8 mouse cellular contexts compared by ENCODE assay signal in the genomic region with DNA sequence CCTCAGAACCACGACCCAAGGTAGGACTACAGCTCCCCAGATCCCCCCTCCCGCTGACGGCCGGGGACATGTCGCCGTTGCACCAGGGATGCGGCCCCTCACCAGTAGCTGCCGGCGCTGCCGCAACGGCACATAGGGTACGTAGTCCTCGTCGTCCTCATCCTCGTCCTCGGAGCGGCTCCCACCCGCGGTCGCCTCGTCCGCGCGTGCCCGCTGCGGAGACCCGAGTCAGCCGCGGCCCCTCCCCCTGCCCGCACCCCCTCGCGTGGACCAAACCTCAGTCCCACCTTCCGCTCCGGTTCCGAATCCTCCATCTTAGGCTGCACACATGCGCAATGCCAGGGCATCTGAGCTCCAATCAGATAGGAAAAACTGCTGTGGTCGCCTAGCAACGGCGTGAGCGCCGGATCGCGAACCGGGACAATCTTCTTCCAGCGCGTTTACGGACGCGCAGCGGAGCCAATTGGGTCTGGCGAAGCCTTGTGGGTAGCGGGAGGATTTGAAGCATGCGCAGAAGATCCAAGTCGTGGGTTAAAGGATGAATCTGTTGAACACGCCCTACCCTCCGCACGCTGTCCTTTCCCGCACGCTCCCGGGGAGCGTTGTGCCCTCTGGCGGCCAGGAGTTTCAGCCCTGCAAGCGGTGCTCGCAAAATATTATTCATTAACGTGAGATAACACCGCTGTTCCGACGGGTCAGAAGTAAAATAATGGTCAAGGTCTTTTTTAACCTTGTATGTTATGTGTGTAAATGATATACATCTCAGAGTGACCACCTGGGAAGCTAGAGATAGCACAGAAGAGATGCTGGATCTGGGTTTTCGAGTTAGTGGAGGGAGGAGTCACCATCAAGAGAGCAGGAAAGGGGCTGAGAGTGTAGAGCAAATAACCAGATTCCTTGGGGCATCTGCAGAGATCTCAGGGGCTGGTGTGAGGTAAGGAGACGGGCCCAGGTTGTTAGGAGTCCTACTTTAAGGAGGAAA. TPM values are rescaled to one million over a fixed set of nuclear protein-coding genes. Genes with fewer than 3 reads are reported as not detected.
DNase-seq lines count a peak whose midpoint lies in the region; ATAC-seq and TF ChIP-seq lines count a peak whose summit lies in the region.

Gene Ddx41, minus strand, starts transcription at position 465 of the 982 bp plus-strand sequence.

- peak within 1 kb of the TSS; percentile 80 for H3K4me3 ChIP-seq in C2C12 (ENCODE audit: insufficient read depth, poor library complexity, severe bottlenecking)
- H3K4me3 ChIP-seq in erythroblast, embryonic 14.5 days (replicated peaks) = peak within 1 kb of the TSS; percentile 80
- peak within 1 kb of the TSS; percentile 82 for H3K4me3 ChIP-seq in heart, embryonic 11.5 days (ENCODE audit: low read depth, low read length)
- H3K4me3 ChIP-seq in kidney, embryonic 16.5 days (ENCODE audit: low read length) = peak within 1 kb of the TSS; percentile 92
- peak within 1 kb of the TSS; percentile 70 for H3K4me3 ChIP-seq in liver, adult 2 months (ENCODE audit: insufficient read depth, low read depth, low read length)
- H3K4me3 ChIP-seq in myocyte = peak within 1 kb of the TSS; percentile 63

- H3K9ac ChIP-seq in heart, embryonic 11.5 days (ENCODE audit: low read depth, low read length) = peak within 1 kb of the TSS; percentile 75
- H3K9ac ChIP-seq in kidney, embryonic 16.5 days (replicated peaks; ENCODE audit: low read length) = peak within 1 kb of the TSS; percentile 88
- H3K9ac ChIP-seq in liver, adult 2 months (ENCODE audit: low read depth, low read length) = peak within 1 kb of the TSS; percentile 69

- H3K27ac ChIP-seq in heart, embryonic 11.5 days (ENCODE audit: low read depth, low read length) = peak within 1 kb of the TSS; percentile 29
- H3K27ac ChIP-seq in kidney, embryonic 16.5 days (ENCODE audit: low read length) = peak within 1 kb of the TSS; percentile 0; the same call in 1 of the 2 replicates
- H3K27ac ChIP-seq in liver, adult 2 months (replicated peaks; ENCODE audit: insufficient read depth, low read depth, low read length) = no peak within 1 kb of the TSS

- peak; percentile 100 for DNase-seq in brain, embryonic 14.5 days (ENCODE audit: low read depth)
- peak; percentile 99 for DNase-seq in liver, adult 2 months (ENCODE audit: extremely low read depth, low read depth, low spot score)
- peak; percentile 100 for DNase-seq in splenic B cell, adult 2 months (ENCODE audit: low read depth, low spot score)

- H3K79me3 ChIP-seq in C2C12 (ENCODE audit: low read depth) = peaks cover 11% of the 10 kb centered on the region

- peak; percentile 93 for ATAC-seq in heart, embryonic 11.5 days (replicated peaks; ENCODE audit: insufficient number of reproducible peaks, low FRiP score, low TSS enrichment)
- peak; percentile 98 for ATAC-seq in kidney, embryonic 16.5 days (ENCODE audit: low FRiP score, low TSS enrichment)

- H3K79me2 ChIP-seq in C2C12 (ENCODE audit: control insufficient read depth, insufficient read depth) (peaks cover 17% of the 10 kb centered on the region), myocyte (ENCODE audit: control insufficient read depth, insufficient read depth) (peaks cover 11% of the 10 kb centered on the region)
- peaks cover 3% of the 10 kb centered on the region; the same call in 1 of the 2 replicates for H3K79me2 ChIP-seq in liver, adult 2 months (ENCODE audit: control insufficient read depth, insufficient read depth, low read length)

- no peaks in the 10 kb centered on the region for H3K9me3 ChIP-seq in erythroblast, embryonic 14.5 days (ENCODE audit: control insufficient read depth, low read length)
- no peaks in the 10 kb centered on the region for H3K9me3 ChIP-seq in heart, embryonic 11.5 days (replicated peaks; ENCODE audit: control insufficient read depth, low read length)
- H3K9me3 ChIP-seq in kidney, embryonic 16.5 days (ENCODE audit: low read length) = no peaks in the 10 kb centered on the region

- peak; percentile 35; the same call in 1 of the 2 replicates for TF ChIP-seq POLR2A in brain, embryonic 14.5 days (IDR thresholded peaks at IDR 0.05; ENCODE audit: borderline replicate concordance, extremely low read depth, insufficient read depth, insufficient read length, poor library complexity, severe bottlenecking)
- 0 out of 2 replicates have a peak, but pooled peaks have one; percentile 7 for TF ChIP-seq POLR2A in liver, adult 2 months (IDR thresholded peaks at IDR 0.05; ENCODE audit: extremely low read depth, insufficient read depth, low read length)
- TF ChIP-seq POLR2A in myocyte (IDR thresholded peaks at IDR 0.05; ENCODE audit: insufficient read length, low read depth) = peak; percentile 79

- H3ac ChIP-seq in C2C12 (ENCODE audit: control insufficient read depth, insufficient read length, low read depth) (peak within 1 kb of the TSS; percentile 93), myocyte (ENCODE audit: control insufficient read depth, insufficient read length) (peak within 1 kb of the TSS; percentile 79)

- peaks cover 69% of the 10 kb centered on the region for H3K36me3 ChIP-seq in C2C12 (ENCODE audit: control insufficient read depth, insufficient read depth)
- H3K36me3 ChIP-seq in erythroblast, embryonic 14.5 days (ENCODE audit: control insufficient read depth) = peaks cover 75% of the 10 kb centered on the region
- H3K36me3 ChIP-seq in heart, embryonic 11.5 days (ENCODE audit: control insufficient read depth, insufficient read depth, low read length) = peaks cover 36% of the 10 kb centered on the region
- H3K36me3 ChIP-seq in kidney, embryonic 16.5 days (ENCODE audit: insufficient read depth, low read length) = peaks cover 61% of the 10 kb centered on the region
- H3K36me3 ChIP-seq in liver, adult 2 months (ENCODE audit: control insufficient read depth, insufficient read depth, low read length) = peaks cover 5% of the 10 kb centered on the region
- no peaks in the 10 kb centered on the region for H3K36me3 ChIP-seq in myocyte (ENCODE audit: control insufficient read depth, insufficient read depth)
- peaks cover 19% of the 10 kb centered on the region for H3K36me3 ChIP-seq in splenic B cell, adult 2 months (ENCODE audit: control insufficient read depth, insufficient read depth, low read length, poor library complexity, severe bottlenecking)

- WGBS in heart, embryonic 11.5 days (ENCODE audit: insufficient replicate concordance) = under 1% methylated on average over 70 of the region's 70 CpGs
- WGBS in kidney, embryonic 16.5 days = under 1% methylated on average over 70 of the region's 70 CpGs
- WGBS in liver, adult 2 months = under 1% methylated on average over 70 of the region's 70 CpGs

- peak; percentile 76 for TF ChIP-seq CTCF in C2C12 (IDR thresholded peaks at IDR 0.05; ENCODE audit: control insufficient read depth, insufficient read depth, insufficient read length)
- peak; percentile 87 for TF ChIP-seq CTCF in brain, embryonic 14.5 days (IDR thresholded peaks at IDR 0.05; ENCODE audit: borderline replicate concordance, extremely low read depth, insufficient read depth, insufficient read length)
- TF ChIP-seq CTCF in liver, adult 2 months (IDR thresholded peaks at IDR 0.05; ENCODE audit: low read depth, low read length) = peak; percentile 98

- peak within 1 kb of the TSS; percentile 78 for H3K4me2 ChIP-seq in heart, embryonic 11.5 days
- peak within 1 kb of the TSS; percentile 94 for H3K4me2 ChIP-seq in kidney, embryonic 16.5 days (replicated peaks; ENCODE audit: low read depth, low read length)
- H3K4me2 ChIP-seq in myocyte (ENCODE audit: low read depth) = peak within 1 kb of the TSS; percentile 93

- peaks cover 42% of the 10 kb centered on the region for H3K4me1 ChIP-seq in erythroblast, embryonic 14.5 days (ENCODE audit: control insufficient read depth)
- H3K4me1 ChIP-seq in heart, embryonic 11.5 days (ENCODE audit: control insufficient read depth, insufficient read depth, low read length) = peaks cover 7% of the 10 kb centered on the region; the same call in 1 of the 2 replicates
- H3K4me1 ChIP-seq in kidney, embryonic 16.5 days (ENCODE audit: insufficient read depth, low read length) = peaks cover 10% of the 10 kb centered on the region
- H3K4me1 ChIP-seq in liver, adult 2 months (ENCODE audit: control insufficient read depth, insufficient read depth, low read length) = peaks cover 8% of the 10 kb centered on the region

- no peaks in the 10 kb centered on the region for H3K27me3 ChIP-seq in C2C12 (ENCODE audit: control insufficient read depth, insufficient read depth, insufficient read length)
- no peaks in the 10 kb centered on the region for H3K27me3 ChIP-seq in erythroblast, embryonic 14.5 days (ENCODE audit: control insufficient read depth)
- no peaks in the 10 kb centered on the region for H3K27me3 ChIP-seq in heart, embryonic 11.5 days (ENCODE audit: control insufficient read depth, insufficient read depth, low read length)
- H3K27me3 ChIP-seq in kidney, embryonic 16.5 days (ENCODE audit: insufficient read depth, low read length) = no peaks in the 10 kb centered on the region
- H3K27me3 ChIP-seq in liver, adult 2 months (ENCODE audit: control insufficient read depth, insufficient read depth, low read length) = no peaks in the 10 kb centered on the region
- H3K27me3 ChIP-seq in myocyte (ENCODE audit: control insufficient read depth, insufficient read depth, insufficient read length) = no peaks in the 10 kb centered on the region
- H3K27me3 ChIP-seq in splenic B cell, adult 2 months (ENCODE audit: control insufficient read depth, insufficient read depth, low read length, poor library complexity, severe bottlenecking) = no peaks in the 10 kb centered on the region

TF ChIP-seq in C2C12, 6 proteins besides CTCF, POLR2A, EP300 and RAD21:
- TF ChIP-seq CEBPB (IDR thresholded peaks at IDR 0.05; ENCODE audit: low read depth) (no peak), FOSL1 (IDR thresholded peaks at IDR 0.05; ENCODE audit: insufficient read depth, low read length, poor library complexity, severe bottlenecking) (no peak), MAX (IDR thresholded peaks at IDR 0.05) (peak; percentile 96)
TF ChIP-seq in C2C12: peak in this region for 1.

TF ChIP-seq in myocyte, 11 proteins besides CTCF, POLR2A, EP300 and RAD21 (continues in another document):
- TF ChIP-seq REST (IDR thresholded peaks at IDR 0.05; ENCODE audit: insufficient read depth, insufficient read length) = no peak
- peak; percentile 77 for TF ChIP-seq POLR2AphosphoS2 (IDR thresholded peaks at IDR 0.05; ENCODE audit: insufficient read length, low read depth)
- TF ChIP-seq CEBPB (IDR thresholded peaks at IDR 0.05; ENCODE audit: insufficient read depth, poor library complexity, severe bottlenecking) = no peak
- peak in 1 of 3 experiments; percentile 18 for TF ChIP-seq MYOD1 (IDR thresholded peaks at IDR 0.05; ENCODE audit: control insufficient read depth in 1 of 3, insufficient read length in 2 of 3, low read depth in 2 of 3)

RNA-seq across cellular contexts. Expression of gene Ddx41, which starts in this region (rescaled TPM):
- polyA plus RNA-seq in C2C12 (2012; fragmentation: generic; extraction: Trizol) (65.4 TPM), myocyte (2012; fragmentation: generic; extraction: Trizol) (33.3 TPM)
- polyA plus RNA-seq in brain, embryonic 14.5 days (2012; rRNA removed) = 92.4 and 109 TPM in 2 replicates
- 4.7 and 5.2 TPM in 2 replicates for polyA plus RNA-seq in erythroblast, embryonic 14.5 days (2012)
- polyA plus RNA-seq in heart, embryonic 11.5 days (2014; fragmentation: Nextera tagmentation; extraction: Ambion mirVana) = 36.5 and 39.9 TPM in 2 replicates
- 89.1 and 91.6 TPM in 2 replicates for polyA plus RNA-seq in kidney, embryonic 16.5 days (2015; fragmentation: Nextera tagmentation; extraction: Ambion mirVana)
- 30.1 and 35.4 TPM in 2 replicates for total RNA-seq in liver, adult 2 months (2014; rRNA removed)
- 38.8 and 39.9 TPM in 2 replicates for polyA plus RNA-seq in liver, adult 2 months (2012; rRNA removed)

Comparison
In these comparisons a context has a peak if more than half of its experiments do, and no peak if none do; other contexts are left out.
1. POLR2A ChIP-seq: peak in every context shown above with its lines; median percentile 79 in myocyte; 35 in brain, embryonic 14.5 days; 7 in liver, adult 2 months.